Mouse (Mus musculus): ENCODE data around the gene Ica1. TPM values are rescaled to one million over a fixed set of nuclear protein-coding genes. Genes with fewer than 3 reads are reported as not detected.

The Ica1 gene
- total RNA-seq, 2 experiments from 2014 or later, result 0.94 to 1.4 TPM

GRCm38 (mm10) chr6:8693141-8693881 lies 85.0 kb downstream of the Ica1 start:
- intact Hi-C loops (cut with DNase I), result no loop called here
- no peak for DNase-seq

GRCm38 (mm10) chr6:8691199-8691975 lies 86.9 kb downstream of the Ica1 start:
- DNase-seq, result no peak
- intact Hi-C loops (cut with DNase I), result no loop called here

GRCm38 (mm10) chr6:8690441-8690840 lies 87.8 kb downstream of the Ica1 start:
- DNase-seq, result no peak
- intact Hi-C loops (cut with DNase I), result no loop called here

- intact Hi-C loops (cut with DNase I), result no loop called here
- no peak for DNase-seq
Measured at GRCm38 (mm10) chr6:8686678-8687580, 91.4 kb downstream of the Ica1 start.

- intact Hi-C loops (cut with DNase I), result no loop called here
- DNase-seq, result no peak
Measured at GRCm38 (mm10) chr6:8683379-8683778, 94.9 kb downstream of the Ica1 start.

- intact Hi-C loops (cut with DNase I), result no loop called here
Measured at GRCm38 (mm10) chr6:8680931-8681330, 97.4 kb downstream of the Ica1 start.

GRCm38 (mm10) chr6:8673013-8673412 lies 105.3 kb downstream of the Ica1 start:
- DNase-seq, result no peak
- intact Hi-C loops (cut with DNase I), result no loop called here

More at GRCm38 (mm10) chr6:8680931-8681330, 97.4 kb downstream of the Ica1 start:
- DNase-seq, result no peak

- intact Hi-C loops (cut with DNase I), result no loop called here
Measured at GRCm38 (mm10) chr6:8669343-8669742, 108.9 kb downstream of the Ica1 start.

GRCm38 (mm10) chr6:8668013-8668811 lies 110.1 kb downstream of the Ica1 start:
- intact Hi-C loops (cut with DNase I), result no loop called here

More at GRCm38 (mm10) chr6:8669343-8669742, 108.9 kb downstream of the Ica1 start:
- no peak for DNase-seq

GRCm38 (mm10) chr6:8665786-8666185 lies 112.5 kb downstream of the Ica1 start:
- intact Hi-C loops (cut with DNase I), result no loop called here
- no peak for DNase-seq

More at GRCm38 (mm10) chr6:8668013-8668811, 110.1 kb downstream of the Ica1 start:
- DNase-seq, result no peak

- DNase-seq, result no peak
- intact Hi-C loops (cut with DNase I), result no loop called here
Measured at GRCm38 (mm10) chr6:8664956-8665355, 113.3 kb downstream of the Ica1 start.

- DNase-seq, result no peak
- intact Hi-C loops (cut with DNase I), result no loop called here
Measured at GRCm38 (mm10) chr6:8663092-8663740, 115.1 kb downstream of the Ica1 start.

GRCm38 (mm10) chr6:8661404-8661803 lies 116.9 kb downstream of the Ica1 start:
- intact Hi-C loops (cut with DNase I), result no loop called here
- DNase-seq, result no peak

GRCm38 (mm10) chr6:8660076-8660475 lies 118.2 kb downstream of the Ica1 start:
- DNase-seq, result no peak
- intact Hi-C loops (cut with DNase I), result no loop called here

GRCm38 (mm10) chr6:8659194-8659959 lies 118.9 kb downstream of the Ica1 start:
- no peak for DNase-seq
- intact Hi-C loops (cut with DNase I), result no loop called here

GRCm38 (mm10) chr6:8658431-8658830 lies 119.9 kb downstream of the Ica1 start:
- no peak for DNase-seq
- intact Hi-C loops (cut with DNase I), result no loop called here

GRCm38 (mm10) chr6:8657459-8657858 lies 120.8 kb downstream of the Ica1 start:
- no peak for DNase-seq
- intact Hi-C loops (cut with DNase I), result no loop called here

- DNase-seq, result no peak
- intact Hi-C loops (cut with DNase I), result no loop called here
Measured at GRCm38 (mm10) chr6:8655454-8655853, 122.8 kb downstream of the Ica1 start.

GRCm38 (mm10) chr6:8650413-8650812 lies 127.9 kb downstream of the Ica1 start:
- intact Hi-C loops (cut with DNase I), result no loop called here
- DNase-seq, result no peak

Measured in gastrocnemius, postnatal 36 days (tissue).